In genomic region chr3:89243609-89244008, GRCm38 (mm10) we compare ENCODE assay signal across 8 mouse cellular contexts. TPM values are rescaled to one million over a fixed set of nuclear protein-coding genes. Genes with fewer than 3 reads are reported as not detected.
DNase-seq lines count a peak whose midpoint lies in the region; ATAC-seq lines count a peak whose summit lies in the region.

No protein-coding gene starts in this region.

- H3K27me3 ChIP-seq in heart, embryonic 15.5 days = peaks cover 21% of the 10 kb centered on the region

- H3K4me1 ChIP-seq in heart, embryonic 15.5 days (replicated peaks) = peaks cover 40% of the 10 kb centered on the region

- no peak overlapping the region for H3K4me3 ChIP-seq in heart, embryonic 15.5 days

- WGBS in heart, embryonic 15.5 days = 17% methylated on average over 14 of the region's 14 CpGs

- H3K9me3 ChIP-seq in heart, embryonic 15.5 days (replicated peaks) = no peaks in the 10 kb centered on the region

- no peak for ATAC-seq in heart, embryonic 15.5 days (replicated peaks; ENCODE audit: insufficient number of reproducible peaks, insufficient read depth, low FRiP score, low read depth)
- peak; percentile 72 for ATAC-seq in megakaryocyte progenitor cell, adult 5-6 weeks (replicated peaks; ENCODE audit: poor library complexity)

- peak overlapping the region; percentile 46 for H3K4me2 ChIP-seq in heart, embryonic 15.5 days

- peak; percentile 71 for DNase-seq in cerebellum, adult 9-11 months
- DNase-seq in cerebellum, postnatal 4 days (ENCODE audit: low spot score in 2 of 2) = no peak
- DNase-seq in brain, adult 2 months (ENCODE audit: low read depth, low spot score) = peak; percentile 76
- DNase-seq in kidney, postnatal 36 days = peak; percentile 64 to 79
- peak; percentile 78 to 80 for DNase-seq in spleen, postnatal 36 days (ENCODE audit: low spot score in 2 of 2)
- DNase-seq in urinary bladder, postnatal 4 days (ENCODE audit: low spot score in 2 of 2) = no peak

- H3K9ac ChIP-seq in heart, embryonic 15.5 days = no peak overlapping the region

- H3K27ac ChIP-seq in heart, embryonic 15.5 days = no peak overlapping the region

- H3K36me3 ChIP-seq in heart, embryonic 15.5 days = no peaks in the 10 kb centered on the region

RNA-seq across cellular contexts. Expression of gene Krtcap2, which starts 2.2 kb away (rescaled TPM):
- 189 and 207 TPM in 2 replicates for polyA plus RNA-seq in heart, embryonic 15.5 days (2015; fragmentation: Nextera tagmentation; extraction: Ambion mirVana)
- total RNA-seq in megakaryocyte progenitor cell, adult 5-6 weeks (2015) = 284 and 290 TPM in 2 replicates
- 294 and 304 TPM in 2 replicates for total RNA-seq in megakaryocyte progenitor cell, adult 5-6 weeks (2017)

RNA-seq across cellular contexts. Expression of gene Trim46, which starts 2.5 kb away (rescaled TPM):
- polyA plus RNA-seq in heart, embryonic 15.5 days (2015; fragmentation: Nextera tagmentation; extraction: Ambion mirVana) = 0.79 and 2.2 TPM in 2 replicates
- 1.2 and 1.5 TPM in 2 replicates for total RNA-seq in megakaryocyte progenitor cell, adult 5-6 weeks (2015)
- 0.12 and 0.91 TPM in 2 replicates for total RNA-seq in megakaryocyte progenitor cell, adult 5-6 weeks (2017)

RNA-seq across cellular contexts. Expression of gene Muc1, which starts 14.8 kb away (rescaled TPM):
- 1.6 and 7.0 TPM in 2 replicates for polyA plus RNA-seq in heart, embryonic 15.5 days (2015; fragmentation: Nextera tagmentation; extraction: Ambion mirVana)
- total RNA-seq in megakaryocyte progenitor cell, adult 5-6 weeks (2015) = 0.44 TPM in 1 of 2 replicates, not detected in the other
- not detected in 2 replicates for total RNA-seq in megakaryocyte progenitor cell, adult 5-6 weeks (2017)

RNA-seq across cellular contexts. Expression of gene Dpm3, which starts 15.5 kb away (rescaled TPM):
- polyA plus RNA-seq in heart, embryonic 15.5 days (2015; fragmentation: Nextera tagmentation; extraction: Ambion mirVana) = 88.4 and 88.7 TPM in 2 replicates
- 84.4 and 101 TPM in 2 replicates for total RNA-seq in megakaryocyte progenitor cell, adult 5-6 weeks (2015)
- 80.4 and 135 TPM in 2 replicates for total RNA-seq in megakaryocyte progenitor cell, adult 5-6 weeks (2017)

RNA-seq across cellular contexts. Expression of gene Mtx1, which starts 16.7 kb away (rescaled TPM):
- polyA plus RNA-seq in heart, embryonic 15.5 days (2015; fragmentation: Nextera tagmentation; extraction: Ambion mirVana) = 106 and 119 TPM in 2 replicates
- 70.4 and 95.6 TPM in 2 replicates for total RNA-seq in megakaryocyte progenitor cell, adult 5-6 weeks (2015)
- total RNA-seq in megakaryocyte progenitor cell, adult 5-6 weeks (2017) = 66.1 and 95.2 TPM in 2 replicates

Comparison
In these comparisons a context has a peak if more than half of its experiments do, and no peak if none do; other contexts are left out.
1. DNase-seq: peak in cerebellum, adult 9-11 months (single experiment), brain, adult 2 months (single experiment), kidney, postnatal 36 days (2 of 2) and spleen, postnatal 36 days (2 of 2); none in cerebellum, postnatal 4 days (0 of 2) and urinary bladder, postnatal 4 days (0 of 2).